Mouse (Mus musculus) kidney, postnatal 36 days (tissue): Measurements from ENCODE around the gene Pmel.

Experiments used
- DNase-seq, 2 experiments: peaks; one replicate each; pipeline ENCODE4 v3.0.0; 2021 to 2022; ENCODE audit warnings: mixed read lengths in 2 of 2

The Pmel gene

GRCm38 (mm10) chr10:128703895-128704294 is at the start of gene Pmel:
Pmel (plus strand) TSS chr10:128704195.
- DNase-seq, result no peak

- peak in 1 of 2 experiments; percentile 21 for DNase-seq
Measured at GRCm38 (mm10) chr10:128655254-128655653, 48.7 kb upstream of the Pmel start.

GRCm38 (mm10) chr10:128656731-128657130 is 47.3 kb upstream of the Pmel start:
- peak; percentile 31 to 49 for DNase-seq

- DNase-seq, result peak; percentile 56 to 76
Measured at GRCm38 (mm10) chr10:128657844-128658243, 46.2 kb upstream of the Pmel start.

GRCm38 (mm10) chr10:128659490-128659889 is 44.5 kb upstream of the Pmel start:
- no peak for DNase-seq

- DNase-seq, result no peak
Measured at GRCm38 (mm10) chr10:128662465-128662864, 41.5 kb upstream of the Pmel start.

- DNase-seq, result no peak
Measured at GRCm38 (mm10) chr10:128663441-128664220, 40.4 kb upstream of the Pmel start.

- DNase-seq, result no peak
Measured at GRCm38 (mm10) chr10:128664808-128665207, 39.2 kb upstream of the Pmel start.

- DNase-seq, result no peak
Measured at GRCm38 (mm10) chr10:128665307-128665706, 38.7 kb upstream of the Pmel start.

GRCm38 (mm10) chr10:128665806-128666205 is 38.2 kb upstream of the Pmel start:
- DNase-seq, result no peak

GRCm38 (mm10) chr10:128668790-128669672 is 35.0 kb upstream of the Pmel start:
- DNase-seq, result peak; percentile 80 to 92

GRCm38 (mm10) chr10:128671148-128671547 is 32.8 kb upstream of the Pmel start:
- DNase-seq, result no peak

GRCm38 (mm10) chr10:128673763-128674468 is 30.1 kb upstream of the Pmel start, which contains the start of gene Suox:
Suox (minus strand) TSS chr10:128674073.
- peak; percentile 86 to 92 for DNase-seq

GRCm38 (mm10) chr10:128674469-128675008 is 29.5 kb upstream of the Pmel start:
- DNase-seq, result peak; percentile 52 to 53

GRCm38 (mm10) chr10:128695411-128695991 is 8.5 kb upstream of the Pmel start:
- DNase-seq, result no peak

- DNase-seq, result peak; percentile 97 to 100
Measured at GRCm38 (mm10) chr10:128695992-128696807, 7.8 kb upstream of the Pmel start, which contains the start of gene Rab5b. Rab5b (minus strand) TSS chr10:128696264.

GRCm38 (mm10) chr10:128697072-128697725 is 6.8 kb upstream of the Pmel start:
- DNase-seq, result no peak

GRCm38 (mm10) chr10:128699006-128699405 is 5.0 kb upstream of the Pmel start:
- peak; percentile 72 to 78 for DNase-seq

- DNase-seq, result no peak
Measured at GRCm38 (mm10) chr10:128699611-128700010, 4.4 kb upstream of the Pmel start.

GRCm38 (mm10) chr10:128700712-128701111 is 3.3 kb upstream of the Pmel start:
- no peak for DNase-seq
